Mouse (Mus musculus): ENCODE measurements around the gene Ddx18. TPM values are rescaled to one million over a fixed set of nuclear protein-coding genes. Genes with fewer than 3 reads are reported as not detected.

Ddx18 gene
- total RNA-seq, 2 experiments from 2014 or later = 45.3 to 48.2 TPM

DNA sequence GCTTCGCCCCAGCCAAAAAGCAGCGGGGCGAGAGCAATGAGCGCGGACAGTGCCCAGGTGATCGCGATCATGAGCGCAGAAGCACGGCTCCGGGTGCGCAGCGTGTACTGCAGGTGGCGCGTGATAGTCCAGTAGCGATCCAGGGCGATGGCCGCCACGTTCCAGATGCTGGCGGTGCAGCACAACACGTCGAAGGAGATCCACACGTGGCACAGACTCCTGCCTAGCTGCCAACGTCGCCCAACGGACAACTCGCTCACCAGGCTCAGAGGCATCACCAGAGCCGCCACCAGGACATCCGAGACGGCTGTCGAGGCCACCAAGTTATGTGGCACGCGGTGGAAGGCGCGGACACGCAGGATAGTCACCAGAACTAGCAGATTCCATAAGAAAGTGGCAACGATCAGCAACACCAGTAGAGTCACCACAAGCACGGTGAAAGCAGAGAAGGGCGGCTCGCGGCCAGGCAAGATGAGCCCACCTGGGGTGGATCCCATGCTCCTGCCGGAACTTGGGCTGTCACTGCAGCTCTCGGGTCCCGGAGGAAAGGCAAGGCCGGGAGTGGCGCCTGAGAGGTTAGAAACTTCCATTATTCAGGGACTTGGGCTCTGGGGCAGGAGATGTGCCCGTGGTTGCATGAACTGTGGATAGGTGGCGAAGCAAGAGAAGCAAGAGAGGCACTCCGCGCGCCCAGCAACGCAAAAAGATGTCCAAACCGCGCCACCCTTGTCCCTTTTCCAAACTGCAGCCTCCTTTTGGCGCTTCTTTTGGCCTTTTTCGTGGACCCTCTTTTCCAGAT, 40.0 kb downstream of the Ddx18 start:
- DNase-seq (ENCODE audit: low spot score in 2 of 2) = no peak

DNA sequence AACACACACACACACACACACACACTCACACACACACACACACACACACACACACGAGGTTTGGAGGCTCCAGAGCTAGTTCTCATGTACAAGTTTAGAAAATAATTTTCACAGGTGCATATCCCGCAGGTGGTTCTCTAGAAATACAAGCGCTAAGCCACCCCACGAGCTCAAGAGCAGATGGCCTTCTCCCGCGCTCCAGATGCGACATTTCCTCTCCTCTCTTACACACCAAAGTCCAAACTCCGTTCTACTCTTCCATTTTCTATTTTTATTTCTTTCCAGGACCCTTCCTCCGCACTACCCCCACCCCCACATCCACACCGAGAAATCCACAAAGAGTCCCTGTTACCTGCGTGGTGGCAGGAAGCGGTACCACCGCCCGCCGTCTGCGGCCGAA, 40.7 kb downstream of the Ddx18 start:
- DNase-seq (ENCODE audit: low spot score in 2 of 2) = no peak

DNA sequence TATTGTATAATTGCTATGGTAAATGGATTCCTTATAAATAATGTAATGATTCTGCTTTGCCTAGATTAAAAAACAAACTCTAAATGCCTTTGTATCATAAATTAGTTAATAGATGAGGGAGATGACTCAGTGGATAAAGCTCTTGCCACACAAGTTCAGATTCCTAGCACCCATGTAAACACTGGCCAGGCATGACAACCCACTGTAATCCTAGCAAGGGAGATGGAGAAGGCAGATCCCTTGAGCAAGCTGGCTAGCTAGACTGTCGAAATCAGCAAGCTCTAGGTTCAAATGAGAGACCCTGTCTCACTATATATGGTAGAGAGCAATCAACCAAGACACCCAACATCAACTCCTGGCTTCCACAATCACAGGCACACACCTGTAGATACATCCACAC, 49.2 kb downstream of the Ddx18 start:
- DNase-seq (ENCODE audit: low spot score in 2 of 2) = no peak

DNA sequence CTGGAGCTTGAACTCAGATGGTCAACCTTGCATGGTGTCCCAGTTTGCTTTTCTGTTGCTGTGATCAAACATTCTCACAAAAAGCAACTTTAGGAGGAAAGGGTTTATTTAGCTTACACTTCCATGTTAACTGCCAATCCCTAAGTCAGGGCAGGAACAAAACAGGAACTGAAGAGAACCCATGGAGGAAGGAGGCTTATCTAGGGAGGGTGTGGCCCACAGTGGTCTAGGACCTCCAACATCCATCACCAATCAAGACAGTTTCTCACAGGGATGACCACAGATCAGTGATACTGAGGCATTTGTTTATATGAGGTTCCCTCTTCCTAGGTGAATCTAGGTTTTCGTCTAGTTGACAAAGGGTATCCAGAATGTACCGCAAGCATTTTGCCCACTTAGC, 55.8 kb downstream of the Ddx18 start:
- DNase-seq (ENCODE audit: low spot score in 2 of 2) = no peak

DNA sequence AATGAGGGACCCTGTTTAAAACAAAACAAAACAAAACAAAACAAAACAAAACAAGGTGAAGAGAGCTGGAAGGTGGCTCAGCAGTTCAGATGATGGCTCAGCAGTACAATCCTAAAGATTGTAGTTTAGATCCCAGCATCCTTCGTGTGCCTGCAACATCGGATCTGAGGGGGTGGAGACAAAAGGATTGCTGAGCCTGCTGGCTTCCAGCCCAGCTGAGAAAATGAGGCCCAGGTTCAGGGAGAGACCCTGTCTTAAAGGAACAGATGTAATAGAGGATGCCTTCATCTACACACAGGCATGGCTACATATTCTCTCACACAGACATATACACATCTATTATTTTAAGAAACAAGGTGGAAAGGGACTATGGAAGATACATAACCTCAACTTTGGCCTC, 56.6 kb downstream of the Ddx18 start:
- DNase-seq (ENCODE audit: low spot score in 2 of 2) = no peak

DNA sequence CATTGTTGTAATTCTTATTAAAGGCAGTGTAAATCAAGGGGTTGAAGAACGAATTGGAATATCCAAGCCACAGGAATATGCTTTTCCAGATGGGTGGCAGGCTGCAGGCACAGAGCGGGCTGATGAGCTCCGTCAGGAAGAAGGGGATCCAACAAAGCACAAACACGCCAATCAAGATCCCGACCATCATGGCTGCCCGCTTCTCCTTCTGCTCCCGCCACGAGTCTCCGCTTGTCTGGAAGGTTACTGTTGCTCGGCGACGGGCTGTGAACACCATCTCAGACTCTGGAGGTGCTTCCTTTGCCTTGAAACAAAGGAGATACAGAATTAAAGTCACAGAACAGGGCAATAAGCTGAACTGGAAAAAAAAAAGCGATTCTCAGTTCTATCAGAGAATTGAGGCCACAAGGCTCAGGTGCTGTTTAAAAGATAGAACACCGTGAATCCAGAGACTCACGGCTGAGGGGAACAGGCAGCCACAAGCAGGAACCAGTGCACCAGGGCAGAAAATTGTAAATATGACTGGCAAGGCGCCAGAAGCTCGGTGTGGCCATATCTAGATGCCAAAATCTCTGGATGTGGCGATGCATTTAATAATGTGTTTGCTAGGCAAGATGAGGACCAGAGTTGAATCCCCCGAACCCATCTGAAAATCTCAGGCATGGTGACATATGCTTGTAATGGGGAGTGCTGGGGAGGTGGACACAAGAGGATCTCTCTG, 57.2 kb downstream of the Ddx18 start:
- no peak for DNase-seq (ENCODE audit: low spot score in 2 of 2)

DNA sequence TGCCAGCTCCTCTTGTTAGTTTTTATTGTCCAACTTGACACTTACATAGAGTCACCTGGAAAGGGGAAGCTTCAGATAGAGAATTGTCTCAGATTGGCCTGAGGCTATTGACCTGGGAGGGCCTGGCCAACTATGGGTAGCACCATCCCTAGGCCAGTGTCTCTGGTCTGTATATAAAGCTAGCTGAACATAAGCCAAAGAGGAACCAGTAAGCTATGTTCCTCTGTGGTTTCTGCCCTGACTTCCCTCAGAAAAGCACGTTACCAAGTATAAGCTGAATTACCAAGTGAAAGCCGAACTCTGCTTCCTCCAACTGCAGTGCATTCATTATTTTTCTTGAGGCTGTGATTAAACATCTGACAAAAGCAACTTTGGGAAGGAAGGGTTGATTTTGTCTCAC, 59.1 kb downstream of the Ddx18 start:
- DNase-seq (ENCODE audit: low spot score in 2 of 2) = no peak

Other genes starting within 250 kb of the Ddx18 start
- 10 to 100 TPM; 49.3 to 61.4 TPM for gene Insig2, start 235.4 kb downstream of the Ddx18 start, total RNA-seq (2021)
- 10 to 100 TPM; 22.9 to 23.5 TPM for gene Ccdc93, start 136.9 kb downstream of the Ddx18 start, total RNA-seq (2021)
- not detected for gene Htr5b, start 39.5 kb downstream of the Ddx18 start, total RNA-seq (2021)

All from adrenal gland, adult 18-20 months (tissue).